Mouse (Mus musculus): ENCODE results near the gene Olfr1052. TPM values are rescaled to one million over a fixed set of nuclear protein-coding genes. Genes with fewer than 3 reads are reported as not detected.
"Not testable (repeated sequence)": the region's sequence is repeated elsewhere in the genome, so short reads cannot be mapped to it uniquely, and the experiment has no call there.

Olfr1052 gene
- polyA plus RNA-seq (2016; fragmentation: Nextera tagmentation; extraction: Ambion mirVana), result not detected in 2 replicates

- Histone ChIP-seq H3K27me3 (no peaks in the 10 kb centered on the region), H3K4me2 (replicated peaks) (no peak within 1 kb of the TSS), H3K27ac (replicated peaks) (no peak within 1 kb of the TSS), H3K4me1 (no peaks in the 10 kb centered on the region), H3K9me3 (no peaks in the 10 kb centered on the region), H3K36me3 (no peaks in the 10 kb centered on the region), H3K4me3 (no peak within 1 kb of the TSS), H3K9ac (replicated peaks) (no peak within 1 kb of the TSS)
- no peak for ATAC-seq (ENCODE audit: low FRiP score, low read depth)
These were observed at the start of gene Olfr1052 for GRCm38 (mm10) chr2:86292155-86292554. TSS of gene Olfr1052 (plus strand) at chr2:86292455.

- H3K4me3 ChIP-seq; H3K9ac ChIP-seq (replicated peaks); H3K9me3 ChIP-seq; H3K36me3 ChIP-seq; ATAC-seq (ENCODE audit: low FRiP score, low read depth); H3K4me1 ChIP-seq; H3K27ac ChIP-seq (replicated peaks); H3K27me3 ChIP-seq; H3K4me2 ChIP-seq (replicated peaks): not testable (repeated sequence)
These were observed 34.0 kb upstream of the Olfr1052 start, which contains the start of gene Olfr1049 for GRCm38 (mm10) chr2:86258228-86258627. TSS of gene Olfr1049 (minus strand) at chr2:86258328.

- not testable (repeated sequence) for H3K27ac ChIP-seq (replicated peaks); H3K36me3 ChIP-seq; H3K4me2 ChIP-seq (replicated peaks); H3K9ac ChIP-seq (replicated peaks); H3K4me1 ChIP-seq; H3K4me3 ChIP-seq; H3K27me3 ChIP-seq; H3K9me3 ChIP-seq; ATAC-seq (ENCODE audit: low FRiP score, low read depth)
These were observed 13.3 kb upstream of the Olfr1052 start, which contains the start of gene Olfr1051 for GRCm38 (mm10) chr2:86278988-86279387. TSS of gene Olfr1051 (minus strand) at chr2:86279088.

- Histone ChIP-seq H3K9me3 (no peaks in the 10 kb centered on the region), H3K27me3 (no peaks in the 10 kb centered on the region), H3K4me1 (no peaks in the 10 kb centered on the region), H3K4me3 (no peak within 1 kb of the TSS), H3K36me3 (no peaks in the 10 kb centered on the region), H3K27ac (replicated peaks) (no peak within 1 kb of the TSS), H3K4me2 (replicated peaks) (no peak within 1 kb of the TSS), H3K9ac (replicated peaks) (no peak within 1 kb of the TSS)
- WGBS, result 70% methylated on average over 3 of the region's 3 CpGs
- no peak for ATAC-seq (ENCODE audit: low FRiP score, low read depth)
These were observed 22.9 kb downstream of the Olfr1052 start, which contains the start of gene Olfr1053 for GRCm38 (mm10) chr2:86315184-86315583. TSS of gene Olfr1053 (minus strand) at chr2:86315284.

GRCm38 (mm10) chr2:86335333-86335732, 43.1 kb downstream of the Olfr1052 start, which contains the start of gene Olfr1054:
TSS of gene Olfr1054 (minus strand) at chr2:86335433.
- no peaks in the 10 kb centered on the region for H3K36me3 ChIP-seq
- no peak within 1 kb of the TSS for H3K4me2 ChIP-seq (replicated peaks)
- ATAC-seq (ENCODE audit: low FRiP score, low read depth), result no peak
- H3K9me3 ChIP-seq, result no peaks in the 10 kb centered on the region
- no peaks in the 10 kb centered on the region for H3K4me1 ChIP-seq
- no peak within 1 kb of the TSS for H3K4me3 ChIP-seq
- no peaks in the 10 kb centered on the region for H3K27me3 ChIP-seq
- H3K9ac ChIP-seq (replicated peaks), result no peak within 1 kb of the TSS
- no peak within 1 kb of the TSS for H3K27ac ChIP-seq (replicated peaks)
- 92% methylated on average over 3 of the region's 3 CpGs for WGBS

Other genes with a start within 250 kb of the Olfr1052 start
- 0.05 TPM in 1 of 2 replicates, not detected in the other for gene Olfr1034, start 246.6 kb upstream of the Olfr1052 start, polyA plus RNA-seq (2016; fragmentation: Nextera tagmentation; extraction: Ambion mirVana)
- not detected in 2 replicates for gene Olfr1036, start 218.5 kb upstream of the Olfr1052 start, polyA plus RNA-seq (2016; fragmentation: Nextera tagmentation; extraction: Ambion mirVana)
- gene Olfr1037, start 205.1 kb upstream of the Olfr1052 start, polyA plus RNA-seq (2016; fragmentation: Nextera tagmentation; extraction: Ambion mirVana), result not detected in 2 replicates
- gene Olfr1039, start 156.5 kb upstream of the Olfr1052 start, polyA plus RNA-seq (2016; fragmentation: Nextera tagmentation; extraction: Ambion mirVana), result not detected in 2 replicates
- gene Olfr1040, start 145.7 kb upstream of the Olfr1052 start, polyA plus RNA-seq (2016; fragmentation: Nextera tagmentation; extraction: Ambion mirVana), result not detected in 2 replicates
- gene Olfr1042, start 130.6 kb upstream of the Olfr1052 start, polyA plus RNA-seq (2016; fragmentation: Nextera tagmentation; extraction: Ambion mirVana), result not detected in 2 replicates
- not detected in 2 replicates for gene Olfr1043, start 124.9 kb upstream of the Olfr1052 start, polyA plus RNA-seq (2016; fragmentation: Nextera tagmentation; extraction: Ambion mirVana)
- gene Olfr1044, start 114.6 kb upstream of the Olfr1052 start, polyA plus RNA-seq (2016; fragmentation: Nextera tagmentation; extraction: Ambion mirVana), result not detected in 2 replicates
- not detected in 2 replicates for gene Olfr52, start 106.8 kb upstream of the Olfr1052 start, polyA plus RNA-seq (2016; fragmentation: Nextera tagmentation; extraction: Ambion mirVana)
- not detected in 2 replicates for gene Olfr1045, start 89.4 kb upstream of the Olfr1052 start, polyA plus RNA-seq (2016; fragmentation: Nextera tagmentation; extraction: Ambion mirVana)
- not detected in 2 replicates for gene Olfr1046, start 73.1 kb upstream of the Olfr1052 start, polyA plus RNA-seq (2016; fragmentation: Nextera tagmentation; extraction: Ambion mirVana)
- not detected in 2 replicates for gene Olfr1047, start 61.1 kb upstream of the Olfr1052 start, polyA plus RNA-seq (2016; fragmentation: Nextera tagmentation; extraction: Ambion mirVana)
- not detected in 2 replicates for gene Olfr1048, start 52.2 kb upstream of the Olfr1052 start, polyA plus RNA-seq (2016; fragmentation: Nextera tagmentation; extraction: Ambion mirVana)
- not detected in 2 replicates for gene Olfr1049, start 34.1 kb upstream of the Olfr1052 start, polyA plus RNA-seq (2016; fragmentation: Nextera tagmentation; extraction: Ambion mirVana)
- gene Olfr1051, start 13.4 kb upstream of the Olfr1052 start, polyA plus RNA-seq (2016; fragmentation: Nextera tagmentation; extraction: Ambion mirVana), result not detected in 2 replicates
- not detected in 2 replicates for gene Olfr1053, start 22.8 kb downstream of the Olfr1052 start, polyA plus RNA-seq (2016; fragmentation: Nextera tagmentation; extraction: Ambion mirVana)
- not detected in 2 replicates for gene Olfr1054, start 43.0 kb downstream of the Olfr1052 start, polyA plus RNA-seq (2016; fragmentation: Nextera tagmentation; extraction: Ambion mirVana)
- not detected in 2 replicates for gene Olfr1055, start 57.8 kb downstream of the Olfr1052 start, polyA plus RNA-seq (2016; fragmentation: Nextera tagmentation; extraction: Ambion mirVana)
- gene Olfr1056, start 70.0 kb downstream of the Olfr1052 start, polyA plus RNA-seq (2016; fragmentation: Nextera tagmentation; extraction: Ambion mirVana), result not detected in 2 replicates
- gene Olfr1057, start 85.9 kb downstream of the Olfr1052 start, polyA plus RNA-seq (2016; fragmentation: Nextera tagmentation; extraction: Ambion mirVana), result not detected in 2 replicates
- not detected in 2 replicates for gene Olfr1058, start 96.1 kb downstream of the Olfr1052 start, polyA plus RNA-seq (2016; fragmentation: Nextera tagmentation; extraction: Ambion mirVana)
- gene Olfr1061, start 121.6 kb downstream of the Olfr1052 start, polyA plus RNA-seq (2016; fragmentation: Nextera tagmentation; extraction: Ambion mirVana), result not detected in 2 replicates
- not detected in 2 replicates for gene Olfr1062, start 134.3 kb downstream of the Olfr1052 start, polyA plus RNA-seq (2016; fragmentation: Nextera tagmentation; extraction: Ambion mirVana)
- not detected in 2 replicates for gene Olfr1065, start 158.1 kb downstream of the Olfr1052 start, polyA plus RNA-seq (2016; fragmentation: Nextera tagmentation; extraction: Ambion mirVana)
- gene Olfr1066, start 163.8 kb downstream of the Olfr1052 start, polyA plus RNA-seq (2016; fragmentation: Nextera tagmentation; extraction: Ambion mirVana), result not detected in 2 replicates
- gene Olfr228, start 194.9 kb downstream of the Olfr1052 start, polyA plus RNA-seq (2016; fragmentation: Nextera tagmentation; extraction: Ambion mirVana), result not detected in 2 replicates
- not detected in 2 replicates for gene Olfr1076, start 216.0 kb downstream of the Olfr1052 start, polyA plus RNA-seq (2016; fragmentation: Nextera tagmentation; extraction: Ambion mirVana)

Measured in midbrain, embryonic 12.5 days (tissue).